Mouse (Mus musculus) testis, adult 2 months (tissue): Measurements from ENCODE around the gene Snap91. TPM values are rescaled to one million over a fixed set of nuclear protein-coding genes. Genes with fewer than 3 reads are reported as not detected.

Experiments
- H3K27ac ChIP-seq: fragments of 200-500 bp; 2 replicates; pipeline ENCODE4 v1.5.1; 2012; ENCODE audit warnings: low read depth, low read length; ENCODE audit not compliant: control insufficient read depth, insufficient read depth
- H3K27me3 ChIP-seq: fragments of 200-500 bp; 2 replicates; pipeline ENCODE4 v1.6.1; 2012; ENCODE audit warnings: mild to moderate bottlenecking, low read length, moderate library complexity; ENCODE audit not compliant: control insufficient read depth, insufficient read depth
- H3K36me3 ChIP-seq: fragments of 200-500 bp; 2 replicates; pipeline ENCODE4 v1.6.1; 2012; ENCODE audit warnings: mild to moderate bottlenecking, low read length; ENCODE audit not compliant: control insufficient read depth, insufficient read depth
- H3K4me1 ChIP-seq: fragments of 200-500 bp; 2 replicates; pipeline ENCODE4 v1.6.1; 2012; ENCODE audit warnings: low read length; ENCODE audit not compliant: control insufficient read depth, insufficient read depth
- H3K4me3 ChIP-seq: fragments of 200-500 bp; 2 replicates; pipeline ENCODE4 v1.5.1; 2012; ENCODE audit warnings: low read depth, mild to moderate bottlenecking, low read length, moderate library complexity, mixed read lengths; ENCODE audit not compliant: control insufficient read depth
- CTCF ChIP-seq: fragments of 200-500 bp; IDR thresholded peaks from 2 replicates; pipeline ENCODE4 v1.5.1; 2012; ENCODE audit warnings: low read depth, mild to moderate bottlenecking, inconsistent platforms, low read length, moderate library complexity; ENCODE audit not compliant: control insufficient read depth, insufficient read depth, insufficient replicate concordance
- POLR2A ChIP-seq: fragments of 200-500 bp; IDR thresholded peaks from 2 replicates; pipeline ENCODE4 v1.6.1; 2012; ENCODE audit warnings: low read depth, mild to moderate bottlenecking, inconsistent platforms, low read length, moderate library complexity; ENCODE audit not compliant: control insufficient read depth
- polyA plus RNA-seq: library from polyadenylated mRNA; depleted of rRNA; stranded (reverse); fragments of >200 nt; gene quantifications from 2 replicates; pipeline ENCODE4 v1.2.3, GENCODE M21; 2012; rRNA removed

Snap91 gene
- 0.97 and 1.2 TPM in 2 replicates for polyA plus RNA-seq

- Histone ChIP-seq H3K36me3 (no peaks in the 10 kb centered on the region), H3K27ac (no peak within 1 kb of the TSS), H3K4me3 (peak within 1 kb of the TSS; percentile 60), H3K4me1 (peaks cover 14% of the 10 kb centered on the region), H3K27me3 (no peaks in the 10 kb centered on the region)
- TF ChIP-seq CTCF (no peak), POLR2A (no peak)
Measured at GRCm38 (mm10) chr9:86880113-86880972, at the start of gene Snap91. Gene Snap91 (minus strand): TSS chr9:86880654.

- Histone ChIP-seq H3K27ac (no peak overlapping the region), H3K36me3 (no peaks in the 10 kb centered on the region), H3K27me3 (no peaks in the 10 kb centered on the region), H3K4me1 (no peaks in the 10 kb centered on the region), H3K4me3 (no peak overlapping the region)
- TF ChIP-seq POLR2A: no peak
- TF ChIP-seq CTCF: no peak
Measured at GRCm38 (mm10) chr9:86926519-86926918, 46.1 kb upstream of the Snap91 start.

- H3K4me1 ChIP-seq: no peaks in the 10 kb centered on the region
- H3K36me3 ChIP-seq: no peaks in the 10 kb centered on the region
- no peak overlapping the region for H3K4me3 ChIP-seq
- TF ChIP-seq CTCF (no peak), POLR2A (no peak)
- no peak overlapping the region for H3K27ac ChIP-seq
- H3K27me3 ChIP-seq: no peaks in the 10 kb centered on the region
Measured at GRCm38 (mm10) chr9:86925688-86926087, 45.2 kb upstream of the Snap91 start.

- no peak overlapping the region for H3K4me3 ChIP-seq
- H3K36me3 ChIP-seq: no peaks in the 10 kb centered on the region
- TF ChIP-seq POLR2A (no peak), CTCF (no peak)
- no peaks in the 10 kb centered on the region for H3K27me3 ChIP-seq
- H3K27ac ChIP-seq: no peak overlapping the region
- no peaks in the 10 kb centered on the region for H3K4me1 ChIP-seq
Measured at GRCm38 (mm10) chr9:86922430-86922829, 42.0 kb upstream of the Snap91 start.

GRCm38 (mm10) chr9:86916543-86916942 lies 36.1 kb upstream of the Snap91 start:
- Histone ChIP-seq H3K27ac (no peak overlapping the region), H3K27me3 (no peaks in the 10 kb centered on the region), H3K4me3 (no peak overlapping the region), H3K36me3 (no peaks in the 10 kb centered on the region), H3K4me1 (no peaks in the 10 kb centered on the region)
- TF ChIP-seq POLR2A (no peak), CTCF (no peak)

GRCm38 (mm10) chr9:86899502-86900199 lies 19.2 kb upstream of the Snap91 start:
- Histone ChIP-seq H3K27me3 (no peaks in the 10 kb centered on the region), H3K4me1 (no peaks in the 10 kb centered on the region), H3K27ac (no peak overlapping the region), H3K36me3 (no peaks in the 10 kb centered on the region), H3K4me3 (no peak overlapping the region)
- TF ChIP-seq CTCF (no peak), POLR2A (no peak)
